Mouse (Mus musculus) kidney, adult 11 months (tissue): ENCODE measurements around the gene Tex44.

Experiments used
- DNase-seq: peaks from one replicate; pipeline ENCODE4 v3.0.0; 2022

Gene Tex44

GRCm38 (mm10) chr1:86424336-86424735 lies 1.8 kb upstream of the Tex44 start:
- no peak for DNase-seq

- no peak for DNase-seq
Measured at GRCm38 (mm10) chr1:86424835-86425547, 1.1 kb upstream of the Tex44 start.

- peak; percentile 65 for DNase-seq
Measured at GRCm38 (mm10) chr1:86430056-86430455, 3.9 kb downstream of the Tex44 start.

GRCm38 (mm10) chr1:86432778-86433177 lies 6.6 kb downstream of the Tex44 start:
- DNase-seq: no peak

- no peak for DNase-seq
Measured at GRCm38 (mm10) chr1:86433359-86433758, 7.2 kb downstream of the Tex44 start.

- no peak for DNase-seq
Measured at GRCm38 (mm10) chr1:86434001-86434400, 7.9 kb downstream of the Tex44 start.

- peak; percentile 98 for DNase-seq
Measured at GRCm38 (mm10) chr1:86434439-86435201, 8.5 kb downstream of the Tex44 start.

- DNase-seq: peak; percentile 58
Measured at GRCm38 (mm10) chr1:86435302-86435821, 9.2 kb downstream of the Tex44 start.

GRCm38 (mm10) chr1:86437219-86438013 lies 11.3 kb downstream of the Tex44 start:
- DNase-seq: no peak

- DNase-seq: no peak
Measured at GRCm38 (mm10) chr1:86438014-86438319, 11.8 kb downstream of the Tex44 start.

GRCm38 (mm10) chr1:86438501-86438900 lies 12.4 kb downstream of the Tex44 start:
- DNase-seq: no peak

GRCm38 (mm10) chr1:86439487-86440170 lies 13.5 kb downstream of the Tex44 start:
- no peak for DNase-seq

- DNase-seq: peak; percentile 88
Measured at GRCm38 (mm10) chr1:86440171-86440886, 14.2 kb downstream of the Tex44 start.

GRCm38 (mm10) chr1:86440887-86441723 lies 15.0 kb downstream of the Tex44 start:
- DNase-seq: peak; percentile 56

- DNase-seq: no peak
Measured at GRCm38 (mm10) chr1:86441724-86441979, 15.5 kb downstream of the Tex44 start.

GRCm38 (mm10) chr1:86441980-86442831 lies 16.1 kb downstream of the Tex44 start:
- peak; percentile 88 for DNase-seq

GRCm38 (mm10) chr1:86442832-86443231 lies 16.7 kb downstream of the Tex44 start:
- DNase-seq: no peak

GRCm38 (mm10) chr1:86443386-86444172 lies 17.4 kb downstream of the Tex44 start:
- no peak for DNase-seq

- peak; percentile 21 for DNase-seq
Measured at GRCm38 (mm10) chr1:86447596-86448171, 21.6 kb downstream of the Tex44 start.
